Mouse (Mus musculus) heart, embryonic 12.5 days (tissue): ENCODE results near the gene Dock6. TPM values are rescaled to one million over a fixed set of nuclear protein-coding genes. Genes with fewer than 3 reads are reported as not detected.
A peak's percentile ranks its signal among the peaks of the same experiment; 100 is the strongest.
"Not testable (repeated sequence)": the region's sequence is repeated elsewhere in the genome, so short reads cannot be mapped to it uniquely, and the experiment has no call there.

Experiments used
- ATAC-seq: fragments of 200-750 bp; cut with Nextera tagmentation; 2 replicates; pipeline ENCODE4 v1.8.0; 2017; ENCODE audit warnings: moderate TSS enrichment, moderate library complexity; ENCODE audit not compliant: insufficient number of reproducible peaks, low FRiP score
- H3K27ac ChIP-seq: fragments of 300-500 bp; sonication (generic); 2 replicates; pipeline ENCODE4 v1.5.1; 2016; ENCODE audit warnings: mild to moderate bottlenecking, moderate library complexity; ENCODE audit not compliant: poor library complexity, severe bottlenecking
- H3K27me3 ChIP-seq: fragments of 300-500 bp; sonication (generic); replicated peaks from 2 replicates; pipeline ENCODE4 v1.6.1; 2016; ENCODE audit warnings: mild to moderate bottlenecking, moderate library complexity
- H3K36me3 ChIP-seq: fragments of 300-500 bp; sonication (generic); 2 replicates; pipeline ENCODE4 v1.6.1; 2016; ENCODE audit warnings: mild to moderate bottlenecking, moderate library complexity
- H3K4me1 ChIP-seq: fragments of 300-500 bp; sonication (generic); replicated peaks from 2 replicates; pipeline ENCODE4 v1.6.1; 2016; ENCODE audit warnings: mild to moderate bottlenecking
- H3K4me2 ChIP-seq: fragments of 300-500 bp; sonication (generic); 2 replicates; pipeline ENCODE4 v1.6.1; 2016; ENCODE audit warnings: mild to moderate bottlenecking, moderate library complexity
- H3K4me3 ChIP-seq: fragments of 300-500 bp; sonication (generic); 2 replicates; pipeline ENCODE4 v1.5.1; 2016; ENCODE audit warnings: mild to moderate bottlenecking
- H3K9ac ChIP-seq: fragments of 300-500 bp; sonication (generic); 2 replicates; pipeline ENCODE4 v1.6.1; 2016; ENCODE audit warnings: mild to moderate bottlenecking, moderate library complexity
- H3K9me3 ChIP-seq: fragments of 300-500 bp; sonication (generic); replicated peaks from 2 replicates; pipeline ENCODE4 v1.6.1; 2016; ENCODE audit warnings: mild to moderate bottlenecking, moderate library complexity
- WGBS: fragments of 180-500 bp; shearing (Covaris S2); methylation state at CpG from one replicate; pipeline ENCODE4 v1.1.7; 2016; 5-methylcytosine and 5-hydroxymethylcytosine counted together
- polyA plus RNA-seq: library from polyadenylated mRNA; unstranded; fragments of >200 nt; fragmentation: Nextera tagmentation; extraction: Ambion mirVana; gene quantifications from 2 replicates; pipeline ENCODE4 v1.2.1, GENCODE M21; 2016

Dock6 gene
- polyA plus RNA-seq, 1 experiment from 2014 or later = 52.3 TPM

DNA sequence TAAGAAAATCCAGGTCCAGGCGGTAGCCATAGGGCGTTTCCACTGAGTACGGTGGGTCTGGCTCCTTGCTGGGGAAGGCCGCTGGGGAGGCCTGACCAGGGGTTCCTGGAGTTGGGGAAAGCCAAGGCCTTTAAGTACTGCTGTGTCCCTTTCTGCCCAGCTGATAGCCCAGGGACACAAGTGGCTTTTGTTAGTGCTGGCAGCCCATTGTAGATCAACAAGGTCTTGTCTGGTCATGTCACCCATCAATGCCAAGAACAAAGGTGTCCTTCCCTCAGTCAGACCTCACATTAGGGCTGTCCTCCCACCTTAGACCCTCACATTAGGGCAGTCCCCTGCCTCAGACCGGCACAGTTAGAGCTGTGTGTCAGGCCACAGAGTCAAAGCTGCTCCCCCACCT, 56.9 kb downstream of the Dock6 start:
- H3K36me3 ChIP-seq = peaks cover 48% of the 10 kb centered on the region
- H3K27me3 ChIP-seq = no peaks in the 10 kb centered on the region
- H3K27ac ChIP-seq = peak overlapping the region; percentile 74
- H3K9me3 ChIP-seq = no peaks in the 10 kb centered on the region
- WGBS = 73% methylated on average over 5 of the region's 5 CpGs
- H3K4me3 ChIP-seq = 0 out of 2 replicates have a peak overlapping the region, but pooled peaks have one; percentile 80
- peaks cover 62% of the 10 kb centered on the region for H3K4me1 ChIP-seq
- H3K9ac ChIP-seq = peak overlapping the region; percentile 66; the same call in 1 of the 2 replicates
- no peak for ATAC-seq
- peak overlapping the region; percentile 69 for H3K4me2 ChIP-seq

DNA sequence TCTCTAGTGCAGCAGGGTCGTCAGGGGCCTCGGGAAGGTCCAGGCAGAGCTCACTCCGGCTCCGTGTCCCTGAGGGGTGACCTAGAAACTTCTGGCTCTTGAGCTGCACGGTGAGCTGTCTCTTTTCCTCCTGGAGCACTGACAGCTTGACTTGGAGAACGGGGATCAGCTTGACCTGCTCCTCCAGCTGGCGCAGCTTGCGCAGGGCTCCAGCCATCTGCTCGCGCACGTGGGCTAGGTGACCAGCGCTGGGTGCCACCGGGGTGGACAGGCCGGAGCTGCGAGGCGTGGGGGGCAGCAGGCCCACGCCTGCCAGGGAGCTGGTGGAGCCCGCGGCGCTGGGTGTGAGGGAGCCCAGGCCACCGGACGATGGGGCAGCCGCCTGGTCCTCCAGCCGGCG, 57.5 kb downstream of the Dock6 start:
- H3K27me3 ChIP-seq = no peaks in the 10 kb centered on the region
- H3K4me3 ChIP-seq = no peak overlapping the region
- H3K9ac ChIP-seq = no peak overlapping the region
- ATAC-seq = no peak
- no peak overlapping the region for H3K27ac ChIP-seq
- 89% methylated on average over 25 of the region's 25 CpGs for WGBS
- no peak overlapping the region for H3K4me2 ChIP-seq
- peaks cover 53% of the 10 kb centered on the region for H3K36me3 ChIP-seq
- H3K9me3 ChIP-seq = no peaks in the 10 kb centered on the region
- H3K4me1 ChIP-seq = peaks cover 68% of the 10 kb centered on the region

DNA sequence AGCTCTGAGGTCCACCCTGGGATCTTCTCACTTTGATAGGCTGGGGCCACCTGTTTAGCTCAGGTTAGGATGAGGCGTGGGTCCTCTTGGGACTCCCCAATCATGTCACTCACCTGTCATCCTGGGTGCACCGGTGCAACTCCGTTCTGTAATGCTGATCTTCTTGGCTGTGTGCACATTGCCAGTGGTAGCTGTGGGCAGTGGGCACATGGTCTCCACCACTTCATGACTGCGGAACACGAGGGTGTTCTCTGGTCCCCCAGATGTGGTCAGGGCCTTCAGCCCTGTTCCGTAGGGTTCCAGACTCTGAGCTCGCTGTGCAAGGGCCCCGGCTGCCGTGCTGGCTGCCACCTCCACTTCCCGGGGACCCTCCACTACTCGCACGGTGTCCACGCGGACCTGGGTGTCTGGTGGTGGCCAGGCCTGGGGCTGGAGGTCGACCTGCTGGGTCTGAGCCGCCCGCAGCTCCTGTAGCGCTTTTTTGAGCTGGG, 58.0 kb downstream of the Dock6 start:
- Histone ChIP-seq H3K4me1 (peaks cover 68% of the 10 kb centered on the region), H3K36me3 (peaks cover 59% of the 10 kb centered on the region), H3K9me3 (no peaks in the 10 kb centered on the region), H3K4me2 (no peak overlapping the region), H3K9ac (no peak overlapping the region), H3K4me3 (no peak overlapping the region), H3K27me3 (no peaks in the 10 kb centered on the region), H3K27ac (no peak overlapping the region)
- WGBS = 91% methylated on average over 18 of the region's 18 CpGs
- ATAC-seq = no peak

DNA sequence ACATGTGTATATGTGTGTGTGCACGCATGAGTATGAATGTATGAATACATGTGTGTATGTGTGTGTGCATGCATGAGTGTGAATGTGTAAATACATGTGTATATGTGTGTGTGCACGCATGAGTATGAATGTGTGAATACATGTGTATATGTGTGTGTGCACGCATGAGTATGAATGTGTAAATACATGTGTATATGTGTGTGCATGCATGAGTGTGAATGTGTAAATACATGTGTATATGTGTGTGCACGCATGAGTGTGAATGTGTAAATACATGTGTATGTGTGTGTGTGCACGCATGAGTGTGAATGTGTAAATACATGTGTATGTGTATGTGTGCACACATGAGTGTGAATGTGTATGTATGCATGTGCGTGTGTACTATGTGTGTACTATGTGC, 58.9 kb downstream of the Dock6 start:
- peaks cover 65% of the 10 kb centered on the region for H3K4me1 ChIP-seq
- H3K9ac ChIP-seq, H3K27ac ChIP-seq, H3K27me3 ChIP-seq, H3K4me2 ChIP-seq, H3K4me3 ChIP-seq, H3K9me3 ChIP-seq, ATAC-seq: not testable (repeated sequence)
- H3K36me3 ChIP-seq = peaks cover 68% of the 10 kb centered on the region
- WGBS = 93% methylated on average over 6 of the region's 6 CpGs

DNA sequence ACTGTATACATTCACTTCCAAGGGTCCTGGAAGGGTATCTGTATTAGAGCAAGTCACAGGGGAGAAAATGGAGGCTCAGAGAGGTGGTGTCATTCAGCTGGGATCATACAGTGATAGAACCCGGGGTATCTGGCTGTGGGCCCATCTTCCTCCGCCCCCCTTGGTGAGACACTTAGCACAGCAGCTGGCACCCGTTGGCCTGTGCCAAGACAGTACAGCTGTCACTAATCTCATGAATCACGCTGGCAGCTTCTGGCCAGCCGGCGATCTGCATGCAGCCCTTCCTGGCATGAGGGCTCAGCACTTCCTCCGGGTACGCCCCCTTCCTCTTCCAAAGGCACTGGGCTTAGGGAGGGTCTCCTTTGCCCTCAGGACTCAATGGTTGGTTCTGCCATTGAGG, 59.8 kb downstream of the Dock6 start:
- Histone ChIP-seq H3K4me1 (peaks cover 73% of the 10 kb centered on the region), H3K4me3 (peak overlapping the region; percentile 7; the same call in 1 of the 2 replicates), H3K27ac (peak overlapping the region; percentile 73), H3K27me3 (no peaks in the 10 kb centered on the region), H3K36me3 (peaks cover 75% of the 10 kb centered on the region), H3K9ac (peak overlapping the region; percentile 41; the same call in 1 of the 2 replicates), H3K4me2 (peak overlapping the region; percentile 42), H3K9me3 (no peaks in the 10 kb centered on the region)
- ATAC-seq = no peak
- 58% methylated on average over 8 of the region's 8 CpGs for WGBS

DNA sequence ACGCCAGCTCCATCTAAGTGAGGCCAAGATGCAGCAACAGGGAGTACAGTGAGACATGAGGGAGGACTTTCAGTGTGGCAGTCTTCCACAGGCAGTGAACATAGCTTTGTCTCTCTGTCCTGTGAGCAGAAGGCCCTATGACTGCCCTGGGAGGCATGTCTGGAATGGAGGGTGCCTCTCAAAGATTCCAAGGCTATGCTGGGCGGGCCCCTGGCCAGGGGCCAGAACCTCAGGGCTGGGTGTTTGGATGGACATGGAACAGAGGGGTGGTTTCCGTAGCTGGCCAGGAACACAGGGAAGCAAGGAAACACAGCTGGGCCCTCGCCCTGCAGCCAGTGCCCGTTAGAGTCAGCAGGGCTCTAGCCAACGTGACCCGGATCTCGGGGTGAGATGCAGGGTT, 60.6 kb downstream of the Dock6 start:
- peak overlapping the region; percentile 73 for H3K27ac ChIP-seq
- peak overlapping the region; percentile 42 for H3K4me2 ChIP-seq
- ATAC-seq = peak; percentile 65
- H3K27me3 ChIP-seq = no peaks in the 10 kb centered on the region
- no peak overlapping the region for H3K4me3 ChIP-seq
- 40% methylated on average over 8 of the region's 8 CpGs for WGBS
- H3K36me3 ChIP-seq = peaks cover 83% of the 10 kb centered on the region
- no peaks in the 10 kb centered on the region for H3K9me3 ChIP-seq
- H3K4me1 ChIP-seq = peaks cover 70% of the 10 kb centered on the region
- peak overlapping the region; percentile 46; the same call in 1 of the 2 replicates for H3K9ac ChIP-seq

DNA sequence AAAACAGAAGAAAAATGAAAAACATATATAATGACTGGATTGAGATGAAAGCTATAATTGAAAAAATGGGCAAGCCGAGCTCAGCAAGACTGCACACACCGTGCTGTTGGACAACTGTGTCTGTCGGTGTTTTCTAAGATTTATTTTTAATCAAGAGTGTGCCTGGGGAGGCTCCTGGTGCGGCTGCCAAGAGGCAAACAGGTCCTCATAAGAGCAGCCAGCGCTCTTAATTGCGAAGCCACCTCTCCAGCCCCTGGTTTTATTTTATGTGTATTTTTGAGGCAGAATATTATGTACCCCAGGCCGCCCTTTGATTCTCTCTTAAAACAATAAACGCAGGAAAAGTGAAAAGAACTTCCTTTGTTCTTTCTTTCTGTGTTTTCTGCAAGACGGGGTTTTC, 64.2 kb downstream of the Dock6 start:
- ATAC-seq = no peak
- peak overlapping the region; percentile 9; the same call in 1 of the 2 replicates for H3K27ac ChIP-seq
- whole genome bisulfite sequencing = 76% methylated on average over 9 of the region's 9 CpGs
- peaks cover 87% of the 10 kb centered on the region for H3K36me3 ChIP-seq
- H3K9me3 ChIP-seq = no peaks in the 10 kb centered on the region
- peak overlapping the region; percentile 2; the same call in 1 of the 2 replicates for H3K9ac ChIP-seq
- H3K4me1 ChIP-seq = peaks cover 42% of the 10 kb centered on the region
- no peak overlapping the region for H3K4me3 ChIP-seq
- no peaks in the 10 kb centered on the region for H3K27me3 ChIP-seq
- no peak overlapping the region for H3K4me2 ChIP-seq

DNA sequence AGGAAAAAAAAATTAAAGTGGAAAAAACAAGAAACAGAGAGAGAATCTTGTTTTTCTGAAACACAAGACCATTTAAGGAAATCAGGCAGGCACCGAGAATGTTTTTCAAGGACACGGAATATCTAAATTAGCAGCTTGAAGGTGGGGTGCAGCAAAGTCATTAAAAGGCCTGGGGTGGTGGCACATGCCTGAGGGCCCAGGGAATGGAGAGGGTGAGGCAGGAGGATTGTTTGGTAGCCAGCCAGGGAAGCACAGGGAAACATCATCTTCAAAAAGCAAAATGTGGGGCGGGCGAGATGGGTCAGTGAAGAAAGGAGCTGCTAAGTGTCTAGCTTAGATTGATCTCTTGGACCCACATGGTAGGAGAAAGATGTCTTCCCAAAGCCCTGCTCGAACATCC, 64.8 kb downstream of the Dock6 start:
- peaks cover 37% of the 10 kb centered on the region for H3K4me1 ChIP-seq
- WGBS = 77% methylated on average over 5 of the region's 5 CpGs
- H3K9me3 ChIP-seq = no peaks in the 10 kb centered on the region
- ATAC-seq = no peak
- H3K4me3 ChIP-seq = no peak overlapping the region
- no peak overlapping the region for H3K4me2 ChIP-seq
- peaks cover 85% of the 10 kb centered on the region for H3K36me3 ChIP-seq
- H3K27me3 ChIP-seq = no peaks in the 10 kb centered on the region
- peak overlapping the region; percentile 2; the same call in 1 of the 2 replicates for H3K9ac ChIP-seq
- H3K27ac ChIP-seq = no peak overlapping the region

DNA sequence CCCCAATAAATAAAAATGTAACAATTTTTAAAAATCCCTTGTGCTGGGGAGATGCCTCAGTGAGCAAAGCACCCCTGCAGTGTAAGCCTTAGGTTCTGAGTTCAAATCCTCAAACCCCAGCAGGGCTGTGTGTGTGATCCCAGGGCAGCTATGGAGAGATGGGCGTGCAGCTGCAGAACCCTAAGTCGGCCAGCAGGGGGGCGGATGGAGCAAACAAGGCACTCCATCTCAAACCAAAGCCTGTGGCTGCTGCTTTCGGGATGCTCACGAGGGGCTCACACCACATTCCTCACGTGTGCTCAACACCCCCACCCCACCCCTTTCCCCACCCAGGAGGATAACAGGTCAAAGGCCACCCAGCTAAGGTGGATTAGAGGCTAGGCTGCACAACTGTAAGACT, 65.5 kb downstream of the Dock6 start:
- H3K27ac ChIP-seq = peak overlapping the region; percentile 2; the same call in 1 of the 2 replicates
- H3K4me3 ChIP-seq = no peak overlapping the region
- no peak for ATAC-seq
- H3K9ac ChIP-seq = no peak overlapping the region
- peak overlapping the region; percentile 1; the same call in 1 of the 2 replicates for H3K4me2 ChIP-seq
- H3K4me1 ChIP-seq = peaks cover 37% of the 10 kb centered on the region
- H3K9me3 ChIP-seq = no peaks in the 10 kb centered on the region
- peaks cover 87% of the 10 kb centered on the region for H3K36me3 ChIP-seq
- WGBS = 17% methylated on average over 6 of the region's 6 CpGs
- no peaks in the 10 kb centered on the region for H3K27me3 ChIP-seq

DNA sequence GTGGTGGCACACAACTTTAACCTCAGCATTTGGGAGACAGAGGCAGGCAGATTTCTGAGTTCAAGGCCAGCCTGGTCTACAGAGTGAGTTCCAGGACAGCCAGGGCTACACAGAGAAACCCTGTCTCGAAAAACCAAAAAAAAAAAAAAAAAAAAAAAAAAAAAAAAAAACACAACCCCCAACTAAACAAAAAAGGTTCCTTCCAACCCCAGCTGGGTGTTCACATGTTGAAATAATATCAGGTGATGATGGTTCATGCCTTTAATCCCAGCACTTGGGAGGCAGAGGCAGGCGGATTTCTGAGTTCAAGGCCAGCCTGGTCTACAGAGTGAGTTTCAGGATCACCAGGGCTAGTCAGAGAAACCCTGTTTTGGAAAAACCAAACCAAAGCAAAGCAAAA, 66.1 kb downstream of the Dock6 start:
- not testable (repeated sequence) for H3K27ac ChIP-seq, H3K9me3 ChIP-seq, H3K9ac ChIP-seq, ATAC-seq, H3K4me2 ChIP-seq, H3K4me3 ChIP-seq, H3K27me3 ChIP-seq
- Histone ChIP-seq H3K36me3 (peaks cover 87% of the 10 kb centered on the region), H3K4me1 (peaks cover 37% of the 10 kb centered on the region)
- WGBS = 55% methylated on average over 2 of the region's 2 CpGs

DNA sequence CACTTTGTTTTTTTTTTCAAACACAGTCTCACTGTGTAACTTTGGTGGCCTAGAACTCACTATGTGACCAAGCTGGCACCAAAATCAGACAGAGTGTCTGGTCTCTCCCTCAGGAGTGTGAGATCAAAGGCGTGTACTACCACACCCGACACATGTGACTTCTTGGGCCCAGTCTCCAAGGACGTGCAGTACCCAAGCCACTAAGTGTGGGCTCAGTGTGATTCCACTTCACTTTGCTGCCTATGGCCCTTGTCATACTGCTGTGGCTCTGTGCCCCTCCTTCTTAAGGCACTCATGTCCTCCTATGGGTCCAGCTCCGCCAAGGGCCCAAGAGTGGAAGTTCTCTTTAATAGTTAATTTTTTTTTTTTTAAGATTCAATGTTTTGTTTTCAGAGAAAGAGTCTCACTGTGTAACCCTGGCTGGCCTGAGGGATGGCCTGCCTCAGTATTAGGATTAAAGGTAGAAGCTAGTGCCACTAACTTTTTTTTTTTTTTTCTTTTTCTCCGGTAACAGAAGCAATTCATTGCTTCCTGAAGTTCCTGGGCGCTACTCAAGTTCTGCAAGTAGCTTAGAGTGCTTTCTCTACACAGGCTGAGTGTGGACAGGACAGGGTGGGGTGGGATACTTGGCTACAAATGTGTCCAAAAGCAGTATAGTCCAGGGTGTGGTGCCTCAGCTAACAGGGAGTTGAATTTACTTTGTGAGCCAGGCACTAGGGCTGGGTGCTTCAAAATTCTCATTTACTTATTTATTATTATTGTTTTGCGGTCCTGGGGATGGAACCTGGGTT, 67.7 kb downstream of the Dock6 start:
- WGBS = 81% methylated on average over 7 of the region's 7 CpGs
- Histone ChIP-seq H3K27me3 (no peaks in the 10 kb centered on the region), H3K36me3 (peaks cover 90% of the 10 kb centered on the region), H3K27ac (no peak overlapping the region), H3K4me3 (no peak overlapping the region), H3K4me2 (no peak overlapping the region), H3K4me1 (peaks cover 27% of the 10 kb centered on the region), H3K9me3 (no peaks in the 10 kb centered on the region), H3K9ac (no peak overlapping the region)
- ATAC-seq = no peak
